Mouse (Mus musculus): ENCODE data around the gene Acads. TPM values are rescaled to one million over a fixed set of nuclear protein-coding genes. Genes with fewer than 3 reads are reported as not detected.
"Not testable (repeated sequence)": the region's sequence is repeated elsewhere in the genome, so short reads cannot be mapped to it uniquely, and the experiment has no call there.

Acads gene
- polyA plus RNA-seq, 1 experiment from 2014 or later: 30.1 TPM

- Histone ChIP-seq H3K4me3 (ENCODE audit: low read depth, low read length) (no peak overlapping the region), H3K4me1 (replicated peaks; ENCODE audit: control insufficient read depth, insufficient read depth, low read length) (peaks cover 15% of the 10 kb centered on the region), H3K27ac (ENCODE audit: low read depth, low read length) (no peak overlapping the region), H3K9ac (ENCODE audit: low read length) (no peak overlapping the region), H3K9me3 (ENCODE audit: control insufficient read depth, low read length) (no peaks in the 10 kb centered on the region), H3K36me3 (ENCODE audit: control insufficient read depth, insufficient read depth, low read length) (peaks cover 16% of the 10 kb centered on the region), H3K27me3 (ENCODE audit: control insufficient read depth, insufficient read depth, low read length) (no peaks in the 10 kb centered on the region), H3K4me2 (ENCODE audit: low read depth, low read length, severe bottlenecking) (no peak overlapping the region)
- ATAC-seq (replicated peaks; ENCODE audit: low FRiP score) (no peak), DNase-seq (ENCODE audit: low spot score) (no peak)
- WGBS: 70% methylated on average over 8 of the region's 8 CpGs
These were observed 33.2 kb upstream of the Acads start for GRCm38 (mm10) chr5:115152132-115152956.

- H3K27ac ChIP-seq (ENCODE audit: low read depth, low read length): no peak overlapping the region
- no peak for DNase-seq (ENCODE audit: low spot score)
- no peak overlapping the region for H3K4me3 ChIP-seq (ENCODE audit: low read depth, low read length)
- H3K9ac ChIP-seq (ENCODE audit: low read length): no peak overlapping the region
- WGBS: 90% methylated on average over 13 of the region's 13 CpGs
- H3K27me3 ChIP-seq (ENCODE audit: control insufficient read depth, insufficient read depth, low read length): no peaks in the 10 kb centered on the region
- H3K4me1 ChIP-seq (replicated peaks; ENCODE audit: control insufficient read depth, insufficient read depth, low read length): peaks cover 9% of the 10 kb centered on the region
- H3K4me2 ChIP-seq (ENCODE audit: low read depth, low read length, severe bottlenecking): no peak overlapping the region
- ATAC-seq (replicated peaks; ENCODE audit: low FRiP score): no peak
- no peaks in the 10 kb centered on the region for H3K9me3 ChIP-seq (ENCODE audit: control insufficient read depth, low read length)
- H3K36me3 ChIP-seq (ENCODE audit: control insufficient read depth, insufficient read depth, low read length): peaks cover 16% of the 10 kb centered on the region
These were observed 32.3 kb upstream of the Acads start for GRCm38 (mm10) chr5:115151457-115151856.

- 93% methylated on average over 5 of the region's 5 CpGs for WGBS
- H3K9me3 ChIP-seq (ENCODE audit: control insufficient read depth, low read length): no peaks in the 10 kb centered on the region
- H3K9ac ChIP-seq (ENCODE audit: low read length): no peak overlapping the region
- peaks cover 6% of the 10 kb centered on the region for H3K4me1 ChIP-seq (replicated peaks; ENCODE audit: control insufficient read depth, insufficient read depth, low read length)
- H3K4me3 ChIP-seq (ENCODE audit: low read depth, low read length): no peak overlapping the region
- no peaks in the 10 kb centered on the region for H3K27me3 ChIP-seq (ENCODE audit: control insufficient read depth, insufficient read depth, low read length)
- H3K27ac ChIP-seq (ENCODE audit: low read depth, low read length): no peak overlapping the region
- DNase-seq (ENCODE audit: low spot score): no peak
- ATAC-seq (replicated peaks; ENCODE audit: low FRiP score): no peak
- H3K4me2 ChIP-seq (ENCODE audit: low read depth, low read length, severe bottlenecking): no peak overlapping the region
- peaks cover 16% of the 10 kb centered on the region for H3K36me3 ChIP-seq (ENCODE audit: control insufficient read depth, insufficient read depth, low read length)
These were observed 31.8 kb upstream of the Acads start for GRCm38 (mm10) chr5:115150991-115151390.

- DNase-seq (ENCODE audit: low spot score) (no peak), ATAC-seq (replicated peaks; ENCODE audit: low FRiP score) (no peak)
- no peak overlapping the region for H3K4me3 ChIP-seq (ENCODE audit: low read depth, low read length)
- H3K4me2 ChIP-seq (ENCODE audit: low read depth, low read length, severe bottlenecking): no peak overlapping the region
- H3K9ac ChIP-seq (ENCODE audit: low read length): no peak overlapping the region
- 97% methylated on average over 14 of the region's 14 CpGs for WGBS
- H3K27me3 ChIP-seq (ENCODE audit: control insufficient read depth, insufficient read depth, low read length): no peaks in the 10 kb centered on the region
- no peaks in the 10 kb centered on the region for H3K4me1 ChIP-seq (replicated peaks; ENCODE audit: control insufficient read depth, insufficient read depth, low read length)
- peaks cover 16% of the 10 kb centered on the region for H3K36me3 ChIP-seq (ENCODE audit: control insufficient read depth, insufficient read depth, low read length)
- no peak overlapping the region for H3K27ac ChIP-seq (ENCODE audit: low read depth, low read length)
- no peaks in the 10 kb centered on the region for H3K9me3 ChIP-seq (ENCODE audit: control insufficient read depth, low read length)
These were observed 30.7 kb upstream of the Acads start for GRCm38 (mm10) chr5:115149675-115150459.

GRCm38 (mm10) chr5:115148872-115149271, 29.7 kb upstream of the Acads start:
- WGBS: no CpG with 5 or more reads among the region's 1 CpGs
- ATAC-seq (replicated peaks; ENCODE audit: low FRiP score); H3K27ac ChIP-seq (ENCODE audit: low read depth, low read length); H3K27me3 ChIP-seq (ENCODE audit: control insufficient read depth, insufficient read depth, low read length); H3K4me2 ChIP-seq (ENCODE audit: low read depth, low read length, severe bottlenecking); DNase-seq (ENCODE audit: low spot score); H3K4me1 ChIP-seq (replicated peaks; ENCODE audit: control insufficient read depth, insufficient read depth, low read length); H3K9ac ChIP-seq (ENCODE audit: low read length); H3K9me3 ChIP-seq (ENCODE audit: control insufficient read depth, low read length); H3K4me3 ChIP-seq (ENCODE audit: low read depth, low read length): not testable (repeated sequence)
- peaks cover 16% of the 10 kb centered on the region for H3K36me3 ChIP-seq (ENCODE audit: control insufficient read depth, insufficient read depth, low read length)

- Histone ChIP-seq H3K9me3 (ENCODE audit: control insufficient read depth, low read length) (no peaks in the 10 kb centered on the region), H3K4me1 (replicated peaks; ENCODE audit: control insufficient read depth, insufficient read depth, low read length) (no peaks in the 10 kb centered on the region), H3K4me2 (ENCODE audit: low read depth, low read length, severe bottlenecking) (no peak overlapping the region), H3K27me3 (ENCODE audit: control insufficient read depth, insufficient read depth, low read length) (no peaks in the 10 kb centered on the region), H3K4me3 (ENCODE audit: low read depth, low read length) (no peak overlapping the region), H3K9ac (ENCODE audit: low read length) (no peak overlapping the region), H3K27ac (ENCODE audit: low read depth, low read length) (no peak overlapping the region), H3K36me3 (ENCODE audit: control insufficient read depth, insufficient read depth, low read length) (peaks cover 16% of the 10 kb centered on the region)
- WGBS: 91% methylated on average over 8 of the region's 8 CpGs
- no peak for DNase-seq (ENCODE audit: low spot score)
- ATAC-seq (replicated peaks; ENCODE audit: low FRiP score): no peak
These were observed 29.2 kb upstream of the Acads start for GRCm38 (mm10) chr5:115148378-115148777.

GRCm38 (mm10) chr5:115147388-115147787, 28.2 kb upstream of the Acads start:
- Histone ChIP-seq H3K9ac (ENCODE audit: low read length) (no peak overlapping the region), H3K27me3 (ENCODE audit: control insufficient read depth, insufficient read depth, low read length) (no peaks in the 10 kb centered on the region), H3K4me3 (ENCODE audit: low read depth, low read length) (no peak overlapping the region), H3K36me3 (ENCODE audit: control insufficient read depth, insufficient read depth, low read length) (peaks cover 16% of the 10 kb centered on the region), H3K9me3 (ENCODE audit: control insufficient read depth, low read length) (no peaks in the 10 kb centered on the region), H3K27ac (ENCODE audit: low read depth, low read length) (no peak overlapping the region), H3K4me2 (ENCODE audit: low read depth, low read length, severe bottlenecking) (no peak overlapping the region), H3K4me1 (replicated peaks; ENCODE audit: control insufficient read depth, insufficient read depth, low read length) (no peaks in the 10 kb centered on the region)
- 95% methylated on average over 3 of the region's 3 CpGs for WGBS
- ATAC-seq (replicated peaks; ENCODE audit: low FRiP score) (no peak), DNase-seq (ENCODE audit: low spot score) (no peak)

- peaks cover 16% of the 10 kb centered on the region for H3K36me3 ChIP-seq (ENCODE audit: control insufficient read depth, insufficient read depth, low read length)
- no peaks in the 10 kb centered on the region for H3K27me3 ChIP-seq (ENCODE audit: control insufficient read depth, insufficient read depth, low read length)
- no peak overlapping the region for H3K4me3 ChIP-seq (ENCODE audit: low read depth, low read length)
- H3K9ac ChIP-seq (ENCODE audit: low read length): no peak overlapping the region
- ATAC-seq (replicated peaks; ENCODE audit: low FRiP score) (no peak), DNase-seq (ENCODE audit: low spot score) (no peak)
- no peak overlapping the region for H3K27ac ChIP-seq (ENCODE audit: low read depth, low read length)
- H3K4me2 ChIP-seq (ENCODE audit: low read depth, low read length, severe bottlenecking): no peak overlapping the region
- H3K4me1 ChIP-seq (replicated peaks; ENCODE audit: control insufficient read depth, insufficient read depth, low read length): no peaks in the 10 kb centered on the region
- H3K9me3 ChIP-seq (ENCODE audit: control insufficient read depth, low read length): no peaks in the 10 kb centered on the region
These were observed 27.6 kb upstream of the Acads start for GRCm38 (mm10) chr5:115146747-115147130.

All from forebrain, embryonic 11.5 days (tissue).